Mouse (Mus musculus) bone marrow, adult 2 months (tissue): ENCODE measurements around the gene Phldb2.

Source experiments
- CTCF ChIP-seq: fragments of 200-500 bp; IDR thresholded peaks from 2 replicates; pipeline ENCODE4 v1.5.1; 2011; ENCODE audit warnings: low read length, control low read depth; ENCODE audit not compliant: control insufficient read depth, insufficient read depth
- POLR2A ChIP-seq: fragments of 200-500 bp; IDR thresholded peaks from 2 replicates; pipeline ENCODE4 v1.6.1; 2011; ENCODE audit warnings: low read depth, mild to moderate bottlenecking, control low read depth, low read length, borderline replicate concordance; ENCODE audit not compliant: control insufficient read depth

DNA sequence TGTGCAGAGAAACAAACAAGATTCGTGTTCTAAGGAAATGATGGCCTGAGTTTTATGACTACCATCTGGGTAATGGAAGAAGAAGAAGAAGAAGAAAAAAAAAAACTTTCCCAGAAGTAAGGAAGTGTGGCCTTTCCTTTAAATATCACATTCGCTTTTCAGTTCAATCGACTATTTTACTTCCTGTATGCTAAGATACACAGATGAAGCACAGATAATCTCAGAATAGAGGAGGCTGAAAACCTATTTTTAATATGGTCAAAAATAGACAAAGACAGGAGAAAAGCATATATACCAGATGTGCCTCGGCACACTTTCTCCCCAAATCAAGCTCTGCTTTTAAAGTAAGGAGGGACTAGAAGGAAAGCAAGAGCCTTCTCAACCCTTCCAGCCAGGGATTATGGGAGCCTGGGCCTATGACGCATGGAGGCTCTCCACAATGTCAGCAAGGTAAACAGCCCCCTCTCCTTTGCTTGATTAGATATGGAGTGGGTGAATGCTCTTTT lies 158.2 kb downstream of the Phldb2 start:
- TF ChIP-seq CTCF = no peak
- no peak for TF ChIP-seq POLR2A
